Mouse (Mus musculus): ENCODE results near the gene Ccl28.

GRCm38 (mm10) chr13:119623634-119624033, at the start of gene Ccl28:
- TF ChIP-seq CTCF (IDR thresholded peaks at IDR 0.05; ENCODE audit: extremely low read depth, insufficient read depth, low read length) (no peak), POLR2A (IDR thresholded peaks at IDR 0.05; ENCODE audit: extremely low read depth, insufficient read depth, low read length) (no peak)

Data from cortical plate, adult 2 months (tissue).